Mouse (Mus musculus) kidney, adult 2 months (tissue): Measurements from ENCODE around the gene Lonp2.

ENCODE experiments used
- CTCF ChIP-seq: fragments of 200-500 bp; conservative IDR thresholded peaks from 2 replicates; pipeline ENCODE4 v1.5.1; 2011; ENCODE audit warnings: low read depth, mild to moderate bottlenecking, control low read depth, low read length, moderate library complexity, mixed read lengths; ENCODE audit not compliant: insufficient read depth, insufficient read length
- POLR2A ChIP-seq: fragments of 200-500 bp; IDR thresholded peaks from one replicate; pipeline ENCODE4 v1.6.1; 2011; ENCODE audit warnings: low read depth, low read length, control low read depth

DNA sequence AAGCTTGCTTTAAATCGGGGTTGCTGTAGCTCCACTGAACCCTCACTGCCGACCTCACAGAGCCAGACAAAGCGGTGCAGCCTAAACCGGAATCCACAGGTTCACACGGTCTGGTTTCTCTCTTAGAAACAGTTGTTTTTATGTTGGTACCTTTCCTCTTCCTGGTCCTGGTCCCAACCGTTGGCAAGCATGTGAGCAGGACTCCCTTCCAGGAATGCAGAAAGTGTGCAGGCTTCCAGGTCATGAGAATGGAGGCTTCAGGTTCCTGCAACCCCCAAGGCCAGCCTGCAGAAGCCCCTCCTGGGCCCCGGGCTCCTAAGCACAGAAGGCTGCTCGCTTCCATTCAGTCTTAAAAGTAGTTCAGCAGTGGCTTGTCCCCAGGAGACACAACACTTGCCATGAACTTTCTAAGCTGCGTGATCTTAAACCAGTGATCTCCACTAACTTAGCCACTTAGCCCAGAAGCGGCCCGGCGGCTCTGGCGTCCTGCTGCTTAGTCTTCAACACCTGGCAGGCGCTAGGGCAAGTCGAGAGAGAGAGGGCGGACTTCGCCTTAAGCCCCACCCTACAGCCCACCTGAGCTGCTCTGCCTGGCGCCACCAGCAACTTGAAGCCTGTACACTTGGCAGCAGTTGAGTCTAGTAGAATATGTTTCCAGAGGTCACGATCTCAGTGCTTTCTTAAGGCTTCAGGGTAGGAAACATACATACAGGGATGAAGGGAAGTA lies 104.5 kb downstream of the Lonp2 start:
- no peak for TF ChIP-seq CTCF
- TF ChIP-seq POLR2A: no peak
